Mouse (Mus musculus) ovary, adult 10 weeks (tissue): ENCODE results near the gene Mob4. TPM values are rescaled to one million over a fixed set of nuclear protein-coding genes. Genes with fewer than 3 reads are reported as not detected.

Source experiments
- polyA plus RNA-seq: library from polyadenylated mRNA; stranded (reverse); fragments of 350-450 nt; fragmentation: Illumina TruSeq; extraction: RNeasy Lipid Tissue Mini Kit (QIAGEN cat#74804); gene quantifications from one replicate; pipeline ENCODE4 v1.2.3, GENCODE M21; 2014

Mob4 gene
- polyA plus RNA-seq: 380 TPM

GRCm38 (mm10) chr1:55130943-55131401 lies at the start of gene Mob4:
TSS of gene Mob4 (plus strand) at chr1:55131231.

GRCm38 (mm10) chr1:55087932-55088610 lies 43.0 kb upstream of the Mob4 start, which contains the start of the genes Hspe1 and Hspd1:
TSS of gene Hspe1 (plus strand) at chr1:55088132.
TSS of gene Hspd1 (minus strand) at chr1:55088243.

Other genes with a start within 250 kb of the Mob4 start
- 44.8 TPM for gene Ankrd44, start 204.8 kb upstream of the Mob4 start, polyA plus RNA-seq
- 347 TPM for gene Sf3b1, start 103.8 kb upstream of the Mob4 start, polyA plus RNA-seq
- gene Coq10b, start 78.5 kb upstream of the Mob4 start, polyA plus RNA-seq: 99.4 TPM
- 696 TPM for gene Hspe1, start 43.1 kb upstream of the Mob4 start, polyA plus RNA-seq
- 1,148 TPM for gene Hspd1, start 43.0 kb upstream of the Mob4 start, polyA plus RNA-seq
- 17.0 TPM for gene Rftn2, start 95.6 kb downstream of the Mob4 start, polyA plus RNA-seq
- gene Mars2, start 105.9 kb downstream of the Mob4 start, polyA plus RNA-seq: 6.4 TPM
- gene Boll, start 232.2 kb downstream of the Mob4 start, polyA plus RNA-seq: not detected